In the genomic region with DNA sequence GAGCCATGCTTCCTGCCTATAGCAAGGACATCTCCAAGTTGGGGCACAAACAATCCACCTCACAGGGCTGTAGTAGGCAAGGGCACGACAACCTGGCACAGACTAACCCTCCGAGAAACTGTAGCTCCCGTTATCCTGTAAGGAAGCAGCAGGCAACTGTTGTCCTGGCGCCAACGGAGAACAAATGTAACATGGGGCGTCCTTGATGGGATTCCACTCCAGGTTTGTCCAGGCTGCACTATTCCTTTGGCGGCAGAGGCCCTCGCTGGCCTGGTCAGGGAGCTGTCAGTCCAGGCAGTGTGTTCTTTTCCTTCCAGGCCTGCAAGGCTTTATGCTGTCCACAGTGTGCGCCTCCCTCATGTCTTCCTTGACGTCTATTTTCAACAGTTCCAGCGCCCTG, we compare ENCODE assay signal across 24 mouse cellular contexts. TPM values are rescaled to one million over a fixed set of nuclear protein-coding genes. Genes with fewer than 3 reads are reported as not detected.
DNase-seq lines count a peak whose midpoint lies in the region; ATAC-seq and TF ChIP-seq lines count a peak whose summit lies in the region.
"Had no signal": no experiment of that assay in that cellular context is flagged by ENCODE, and none has a peak within 500 bp of the region (broad histone marks: within the 10 kb centered on the region; RNA-seq: fewer than 3 reads in every experiment).

No protein-coding gene starts in this region.

- H3K27me3 ChIP-seq in liver, postnatal 0 days (ENCODE audit: insufficient read depth, low read length), result no peaks in the 10 kb centered on the region
- H3K27me3 ChIP-seq: CH12.LX; embryonic facial prominence, embryonic 12.5 days; forebrain, embryonic 15.5 days; intestine, embryonic 15.5 days had no signal

- peak; percentile 11 for DNase-seq in ovary, adult 18-20 months (ENCODE audit: low spot score)
- DNase-seq in ovary, postnatal 14 days (ENCODE audit: low spot score), result no peak
- DNase-seq in cerebellum, adult 11-12 months, result peak; percentile 63
- peak; percentile 70 for DNase-seq in cerebellum, adult 9-10 months
- DNase-seq in cerebellum, postnatal 36 days, result peak; percentile 38 to 48
- DNase-seq in gastrocnemius, adult 8-10 months (ENCODE audit: low spot score in 2 of 2), result no peak
- no peak for DNase-seq in liver, postnatal 0 days
- DNase-seq: adrenal gland, postnatal 25 days; gastrocnemius, postnatal 10 days; heart, adult 2 months; kidney, adult 18-20 months had no signal

- no peak for TF ChIP-seq EP300 in liver, postnatal 0 days (IDR thresholded peaks at IDR 0.05; ENCODE audit: low read depth)

- no peaks in the 10 kb centered on the region for H3K4me1 ChIP-seq in liver, postnatal 0 days (ENCODE audit: insufficient read depth)
- H3K4me1 ChIP-seq: hindbrain, embryonic 10.5 days; intestine, embryonic 15.5 days had no signal

- no peaks in the 10 kb centered on the region for H3K9me3 ChIP-seq in liver, postnatal 0 days (ENCODE audit: low read length)
- H3K9me3 ChIP-seq: embryonic facial prominence, embryonic 12.5 days; forebrain, embryonic 15.5 days; hindbrain, embryonic 10.5 days; intestine, embryonic 15.5 days had no signal

- no peak for TF ChIP-seq CTCF in liver, postnatal 0 days (IDR thresholded peaks at IDR 0.05; ENCODE audit: low read depth)

- ATAC-seq in liver, postnatal 0 days, result no peak
- ATAC-seq: intestine, embryonic 15.5 days; Patski had no signal

- H3K9ac ChIP-seq in liver, postnatal 0 days (replicated peaks), result no peak overlapping the region
- H3K9ac ChIP-seq: embryonic facial prominence, embryonic 12.5 days; forebrain, embryonic 15.5 days; hindbrain, embryonic 14.5 days; intestine, embryonic 15.5 days had no signal

- 85% methylated on average over 11 of the region's 11 CpGs for WGBS in liver, postnatal 0 days (ENCODE audit: insufficient replicate concordance)

- H3K36me3 ChIP-seq in liver, postnatal 0 days (replicated peaks; ENCODE audit: insufficient read depth, low read length), result no peaks in the 10 kb centered on the region
- H3K36me3 ChIP-seq: embryonic facial prominence, embryonic 12.5 days; forebrain, embryonic 15.5 days; hindbrain, embryonic 10.5 days; intestine, embryonic 15.5 days had no signal

- no peak overlapping the region for H3K4me3 ChIP-seq in liver, postnatal 0 days (ENCODE audit: low read depth, low read length)
- H3K4me3 ChIP-seq: embryonic facial prominence, embryonic 12.5 days; forebrain, embryonic 15.5 days; heart, adult 2 months; hindbrain, embryonic 10.5 days; intestine, embryonic 15.5 days had no signal

- H3K27ac ChIP-seq in liver, postnatal 0 days (ENCODE audit: low read depth), result no peak overlapping the region
- H3K27ac ChIP-seq: embryonic facial prominence, embryonic 12.5 days; forebrain, embryonic 15.5 days; heart, adult 2 months; hindbrain, embryonic 10.5 days; hindbrain, embryonic 14.5 days; intestine, embryonic 15.5 days had no signal

- H3K4me2 ChIP-seq in liver, postnatal 0 days (ENCODE audit: low read depth, low read length), result no peak overlapping the region
- H3K4me2 ChIP-seq: embryonic facial prominence, embryonic 12.5 days; forebrain, embryonic 15.5 days; heart, embryonic 11.5 days; hindbrain, embryonic 14.5 days; intestine, embryonic 15.5 days had no signal

RNA-seq across cellular contexts. Expression of gene Zfp280b, which starts 37.0 kb away (rescaled TPM):
- total RNA-seq in gastrocnemius, adult 8-10 months (2022), result 10 to 100 TPM in 1 of 4 experiments, 1 to 10 TPM in 3; 7.9 to 11.0 (median 9.2) TPM
- 7.3 and 8.3 TPM in 2 replicates for polyA plus RNA-seq in liver, postnatal 0 days (2015; fragmentation: Nextera tagmentation; extraction: Ambion mirVana)

RNA-seq across cellular contexts. Expression of gene Gm5134, which starts 41.1 kb away (rescaled TPM):
- not detected for total RNA-seq in gastrocnemius, adult 8-10 months (2022)
- 0.04 and 0.06 TPM in 2 replicates for polyA plus RNA-seq in liver, postnatal 0 days (2015; fragmentation: Nextera tagmentation; extraction: Ambion mirVana)
- total RNA-seq: adrenal gland, adult 18-20 months; adrenal gland, postnatal 25 days; gastrocnemius, postnatal 10 days; gastrocnemius, postnatal 4 days; heart, adult 2 months; heart, postnatal 25 days had no signal
- polyA plus RNA-seq: embryonic facial prominence, embryonic 12.5 days; forebrain, embryonic 11.5 days; forebrain, embryonic 15.5 days; heart, adult 2 months; heart, embryonic 11.5 days; hindbrain, embryonic 10.5 days; hindbrain, embryonic 14.5 days; intestine, embryonic 15.5 days; Patski had no signal

RNA-seq across cellular contexts. Expression of gene Vpreb3, which starts 52.6 kb away (rescaled TPM):
- total RNA-seq in gastrocnemius, adult 8-10 months (2022), result not detected
- 61.6 and 65.5 TPM in 2 replicates for polyA plus RNA-seq in liver, postnatal 0 days (2015; fragmentation: Nextera tagmentation; extraction: Ambion mirVana)
- total RNA-seq: adrenal gland, adult 18-20 months; adrenal gland, postnatal 25 days; heart, adult 2 months; heart, postnatal 25 days had no signal
- polyA plus RNA-seq: Patski had no signal

RNA-seq across cellular contexts. Expression of gene Gm867, which starts 55.0 kb away (rescaled TPM):
- total RNA-seq in gastrocnemius, adult 8-10 months (2022), result not detected
- polyA plus RNA-seq in liver, postnatal 0 days (2015; fragmentation: Nextera tagmentation; extraction: Ambion mirVana), result 6.9 and 8.6 TPM in 2 replicates
- total RNA-seq: gastrocnemius, postnatal 4 days; heart, adult 2 months; heart, postnatal 25 days had no signal
- polyA plus RNA-seq: activated CD4-positive, CD25-positive, alpha-beta regulatory T cell, adult 4 months had no signal

RNA-seq across cellular contexts. Expression of gene Mmp11, which starts 59.2 kb away (rescaled TPM):
- 1 to 10 TPM in 3 of 4 experiments, under 1 TPM in 1; 0.77 to 2.3 (median 1.4) TPM for total RNA-seq in gastrocnemius, adult 8-10 months (2022)
- 2.8 and 3.6 TPM in 2 replicates for polyA plus RNA-seq in liver, postnatal 0 days (2015; fragmentation: Nextera tagmentation; extraction: Ambion mirVana)

Comparison
In these comparisons a context has a peak if more than half of its experiments do, and no peak if none do; other contexts are left out.
1. DNase-seq: peak in ovary, adult 18-20 months (single experiment), cerebellum, adult 11-12 months (single experiment), cerebellum, adult 9-10 months (single experiment) and cerebellum, postnatal 36 days (2 of 2); none in ovary, postnatal 14 days (single experiment), gastrocnemius, adult 8-10 months (0 of 2) and liver, postnatal 0 days (single experiment).